Mouse (Mus musculus) testis, adult 2 months (tissue): ENCODE data around the gene Prl2c2.
"Not testable (repeated sequence)": the region's sequence is repeated elsewhere in the genome, so short reads cannot be mapped to it uniquely, and the experiment has no call there.

Experiments
- CTCF ChIP-seq: fragments of 200-500 bp; IDR thresholded peaks from 2 replicates; pipeline ENCODE4 v1.5.1; 2012; ENCODE audit warnings: low read depth, mild to moderate bottlenecking, inconsistent platforms, low read length, moderate library complexity; ENCODE audit not compliant: control insufficient read depth, insufficient read depth, insufficient replicate concordance
- POLR2A ChIP-seq: fragments of 200-500 bp; IDR thresholded peaks from 2 replicates; pipeline ENCODE4 v1.6.1; 2012; ENCODE audit warnings: low read depth, mild to moderate bottlenecking, inconsistent platforms, low read length, moderate library complexity; ENCODE audit not compliant: control insufficient read depth

DNA sequence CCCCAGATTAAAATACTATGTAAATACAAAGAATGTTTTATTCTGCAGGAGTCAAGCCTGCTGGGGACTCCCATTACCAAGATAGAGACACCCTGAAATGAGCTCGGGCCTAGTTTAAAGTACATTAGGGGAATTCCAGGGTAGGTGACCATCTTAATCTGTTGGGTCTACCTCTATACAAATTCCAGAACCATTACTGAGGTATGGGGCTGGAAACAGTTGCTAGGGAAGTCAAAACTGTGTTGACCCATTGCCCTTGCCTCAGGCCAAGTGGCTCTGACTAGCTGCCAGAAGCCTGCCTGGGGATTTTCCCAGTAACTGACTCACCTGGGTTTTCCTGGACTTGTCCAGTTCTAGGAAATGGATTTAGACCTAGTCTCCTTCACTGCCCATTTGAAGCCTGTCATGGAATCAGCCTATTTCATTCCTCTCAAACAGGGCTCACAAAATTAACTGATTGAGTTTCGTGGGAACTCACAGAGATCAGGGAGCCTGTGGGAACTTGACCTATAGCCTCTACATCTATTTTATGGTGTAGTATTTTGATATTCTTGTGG is 8.9 kb upstream of the Prl2c2 start:
- not testable (repeated sequence) for TF ChIP-seq CTCF, POLR2A
